Mouse (Mus musculus) G1E (cell line): ENCODE measurements around the gene Homer2.

Experiments
- CTCF ChIP-seq: IDR thresholded peaks from 2 replicates; pipeline ENCODE4 v1.5.1; 2012; ENCODE audit warnings: low read depth, low read length, inconsistent platforms, mixed read lengths
- POLR2AphosphoS5 ChIP-seq: IDR thresholded peaks from 2 replicates; pipeline ENCODE4 v1.6.1; 2012; ENCODE audit warnings: low read depth, low read length, inconsistent platforms; ENCODE audit not compliant: insufficient replicate concordance
- TAL1 ChIP-seq: conservative IDR thresholded peaks from 2 replicates; pipeline ENCODE4 v1.6.1; 2012; ENCODE audit warnings: low read depth, low read length, inconsistent platforms, mixed read lengths

GRCm38 (mm10) chr7:81732183-81733089, 25.1 kb upstream of the Homer2 start:
- TF ChIP-seq CTCF (no peak), TAL1 (no peak), POLR2AphosphoS5 (no peak)
